Mouse (Mus musculus) ES-Bruce4 (cell line): ENCODE data around the gene Camkmt.

Experiments used
- CTCF ChIP-seq: IDR thresholded peaks from one replicate; pipeline ENCODE4 v1.8.1; 2011; ENCODE audit warnings: low read depth, low read length
- POLR2A ChIP-seq: IDR thresholded peaks from one replicate; pipeline ENCODE4 v1.8.1; 2011; ENCODE audit warnings: low read length; ENCODE audit not compliant: insufficient read depth

DNA sequence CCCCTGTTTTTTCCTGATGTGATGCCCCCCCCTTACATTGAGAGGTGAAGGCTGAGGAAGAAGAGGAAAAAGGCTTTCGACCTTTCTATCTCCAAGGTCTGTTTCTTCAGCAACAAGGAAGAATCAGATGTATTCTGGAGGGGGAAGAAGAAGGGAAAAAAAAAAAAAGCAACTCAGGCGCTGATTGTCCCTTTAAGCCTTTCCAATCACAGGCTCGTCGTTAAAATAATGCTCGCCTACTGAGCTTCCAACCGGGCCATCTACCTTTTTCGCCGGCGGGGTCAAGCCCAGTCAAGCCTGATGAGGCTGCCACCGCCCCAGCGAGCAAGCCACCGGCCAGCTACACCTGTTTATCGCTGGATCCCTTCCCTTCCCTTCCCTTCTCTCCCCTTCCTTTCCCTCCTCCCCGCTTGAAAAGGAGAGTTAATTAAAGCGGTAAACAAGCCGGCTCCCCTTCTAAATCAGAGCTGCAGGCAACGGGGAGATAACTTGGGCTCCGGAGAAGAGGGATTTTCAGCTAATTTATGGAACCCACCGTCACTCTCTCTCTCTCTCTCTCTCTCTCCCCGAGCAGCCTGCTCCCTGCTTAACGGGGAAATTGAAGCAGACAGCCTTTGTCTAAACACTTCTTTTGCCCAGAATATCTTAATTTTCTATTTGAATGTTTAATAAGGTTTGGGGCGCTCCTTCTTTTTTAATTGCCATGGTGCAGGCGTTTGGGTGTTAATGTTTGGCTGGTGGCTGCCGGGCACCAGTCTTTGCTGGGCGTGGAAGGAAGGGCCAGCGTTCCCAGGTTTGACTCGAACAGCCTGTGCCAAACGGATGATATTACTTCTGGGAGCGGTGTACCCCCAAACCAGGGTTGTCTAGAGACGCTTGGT, 395.0 kb downstream of the Camkmt start:
- TF ChIP-seq CTCF (no peak), POLR2A (no peak)
